Mouse (Mus musculus) lung, postnatal 0 days (tissue): Measurements from ENCODE around the gene Dmpk.

Source experiments
- CTCF ChIP-seq: IDR thresholded peaks from 2 replicates; pipeline ENCODE4 v1.5.1; 2016; ENCODE audit warnings: antibody characterized with exemption, mild to moderate bottlenecking
- EP300 ChIP-seq: IDR thresholded peaks from 2 replicates; pipeline ENCODE4 v1.6.1; 2016; ENCODE audit warnings: antibody characterized with exemption, mild to moderate bottlenecking, control low read depth

DNA sequence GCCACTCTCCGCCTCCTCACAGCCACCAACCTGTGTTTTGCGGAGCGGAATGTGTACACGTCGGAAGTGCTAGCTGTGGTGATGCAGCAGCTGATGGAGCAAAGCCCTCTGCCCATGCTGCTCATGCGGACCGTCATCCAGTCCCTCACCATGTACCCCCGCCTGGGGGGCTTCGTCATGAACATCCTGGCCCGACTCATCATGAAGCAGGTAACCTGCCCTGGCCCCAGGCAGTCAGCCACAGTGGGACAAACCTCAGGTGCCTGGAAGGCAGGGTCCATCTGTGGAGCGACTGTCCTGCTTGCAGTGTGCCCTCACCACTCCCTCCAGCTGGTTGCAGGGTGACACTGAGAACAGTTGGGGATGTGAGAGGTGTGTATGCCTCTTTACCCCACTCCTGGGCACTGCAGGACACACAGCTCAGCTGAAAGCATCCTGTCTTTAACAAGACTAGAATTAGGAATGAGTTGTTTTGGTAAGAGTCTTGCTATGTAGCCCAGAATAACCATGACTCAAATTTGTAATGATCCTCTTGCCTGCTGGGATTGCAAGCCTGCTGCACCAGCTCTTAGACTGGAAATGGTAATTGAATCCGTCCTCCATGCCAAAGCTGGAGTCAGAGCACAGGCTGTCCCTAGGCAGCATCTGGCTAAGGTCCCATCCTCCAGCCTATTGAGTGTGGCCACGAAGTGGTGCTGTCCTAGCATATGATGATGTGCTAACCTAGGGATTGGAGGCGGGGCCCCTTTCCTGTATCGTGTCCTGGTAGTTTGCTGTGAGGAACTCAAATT is 31.1 kb upstream of the Dmpk start:
- no peak for TF ChIP-seq CTCF
- no peak for TF ChIP-seq EP300
